Mouse (Mus musculus) E14TG2a.4 (cell line): ENCODE measurements around the gene Lbhd2.
A peak's percentile ranks its signal among the peaks of the same experiment; 100 is the strongest.

Experiments
- CTCF ChIP-seq: conservative IDR thresholded peaks from 2 replicates; pipeline ENCODE4 v1.5.1; 2014; ENCODE audit warnings: low read length
- NANOG ChIP-seq: IDR thresholded peaks from 2 replicates; pipeline ENCODE4 v1.6.1; 2014; ENCODE audit warnings: borderline replicate concordance, low read length, mixed read lengths

DNA sequence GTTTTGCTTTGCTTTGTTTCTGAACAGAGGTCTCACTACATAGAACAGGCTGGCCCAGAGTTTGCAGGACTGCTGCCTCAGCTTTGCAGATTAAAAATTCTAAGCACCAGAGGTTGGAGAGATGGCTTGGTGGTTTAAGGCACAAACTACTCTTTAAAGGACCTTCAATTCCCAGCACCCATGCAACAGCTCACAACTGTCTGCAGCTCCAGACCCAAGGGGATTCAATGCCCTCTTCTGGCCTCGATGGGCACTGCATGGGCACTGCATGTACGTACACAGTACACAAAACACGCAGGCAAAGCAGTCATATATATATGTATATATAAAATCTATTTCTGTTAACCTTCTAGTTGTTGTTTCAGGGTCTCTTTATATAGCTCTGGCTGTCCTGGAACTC, 42.4 kb upstream of the Lbhd2 start:
- TF ChIP-seq CTCF, result peak; percentile 46
- TF ChIP-seq NANOG, result no peak
